Mouse (Mus musculus): Measurements from ENCODE around the gene Notch2. TPM values are rescaled to one million over a fixed set of nuclear protein-coding genes. Genes with fewer than 3 reads are reported as not detected.

Notch2 gene
- polyA plus RNA-seq, 1 experiment from 2014 or later: 10.8 TPM

DNA sequence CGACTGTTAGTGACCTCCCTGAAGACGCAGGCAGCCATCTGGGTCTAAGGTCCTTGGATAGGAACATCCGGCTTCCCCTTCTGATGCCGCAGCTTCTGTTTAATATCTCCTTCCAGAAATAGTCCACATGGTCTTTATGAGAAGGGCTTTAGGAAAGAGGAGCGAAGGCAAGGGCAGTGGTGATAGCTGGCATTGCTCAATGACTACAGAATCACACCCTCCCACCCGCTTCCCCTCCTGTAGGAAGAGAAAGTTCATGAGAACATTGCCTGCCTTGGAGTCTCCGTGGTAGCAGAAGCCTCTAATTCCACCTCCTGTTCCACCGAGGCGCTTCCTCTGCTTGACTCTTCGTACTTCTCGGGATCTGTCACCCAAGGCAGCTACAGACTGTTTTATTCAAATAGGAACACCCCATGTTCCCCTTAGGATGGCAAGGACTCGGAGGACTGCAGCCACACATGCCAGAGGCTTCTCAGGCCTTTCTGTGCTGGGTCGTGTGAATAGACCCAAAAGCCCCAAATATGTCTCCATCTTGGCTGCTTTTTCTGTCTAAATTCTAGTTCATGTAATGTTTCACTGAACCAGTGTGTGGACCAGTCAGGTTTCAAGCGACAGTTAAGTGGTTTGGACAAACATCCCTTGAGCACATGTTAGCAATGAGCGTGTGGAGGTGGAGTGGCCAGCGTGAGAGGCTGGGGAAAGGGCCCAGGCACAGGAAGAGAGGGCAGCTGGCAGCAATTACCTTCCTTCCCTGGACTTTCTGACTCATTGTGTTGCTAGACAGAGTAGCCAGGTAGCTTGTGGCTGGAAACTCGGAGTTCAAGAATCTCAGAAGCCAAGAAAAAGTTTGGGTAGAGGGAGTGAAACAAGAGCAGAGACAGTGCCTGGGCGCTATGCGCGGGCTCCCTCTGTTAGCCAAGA, 42.7 kb downstream of the Notch2 start:
- Histone ChIP-seq H3K36me3 (ENCODE audit: control insufficient read depth, insufficient read depth, low read length) (no peaks in the 10 kb centered on the region), H3K4me3 (replicated peaks; ENCODE audit: low read depth, low read length) (no peak overlapping the region), H3K9me3 (ENCODE audit: control insufficient read depth, low read length) (no peaks in the 10 kb centered on the region), H3K27ac (replicated peaks; ENCODE audit: low read depth, low read length) (no peak overlapping the region), H3K27me3 (ENCODE audit: control insufficient read depth, insufficient read depth, low read length) (no peaks in the 10 kb centered on the region), H3K4me2 (ENCODE audit: low read length) (no peak overlapping the region), H3K9ac (replicated peaks; ENCODE audit: low read length) (no peak overlapping the region), H3K4me1 (ENCODE audit: control insufficient read depth, insufficient read depth, low read length) (peaks cover 4% of the 10 kb centered on the region; the same call in 1 of the 2 replicates)
- ATAC-seq (ENCODE audit: low FRiP score, low TSS enrichment) (no peak), DNase-seq (no peak)
- WGBS: 92% methylated on average over 20 of the region's 20 CpGs

DNA sequence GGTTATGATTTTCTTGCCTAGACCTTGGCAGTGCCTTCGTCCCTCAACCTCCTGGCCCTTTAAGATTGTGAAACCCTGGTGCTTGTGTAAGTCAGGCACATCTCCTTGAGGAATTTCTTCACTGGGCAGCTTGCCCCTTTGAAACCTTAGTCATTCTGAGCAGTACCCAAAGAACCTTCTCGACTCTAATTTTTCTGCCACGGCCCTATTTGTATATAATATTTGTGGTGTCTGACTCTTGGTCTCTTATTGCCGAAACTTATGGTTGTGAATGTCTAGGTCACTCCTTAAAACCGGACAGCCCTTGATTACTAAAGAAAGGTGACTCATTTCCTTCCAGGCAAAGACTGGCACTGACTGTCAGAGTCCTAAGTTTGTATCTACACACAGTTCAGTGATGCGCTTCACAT, 43.6 kb downstream of the Notch2 start:
- H3K9me3 ChIP-seq (ENCODE audit: control insufficient read depth, low read length): no peaks in the 10 kb centered on the region
- no peak overlapping the region for H3K9ac ChIP-seq (replicated peaks; ENCODE audit: low read length)
- H3K4me3 ChIP-seq (replicated peaks; ENCODE audit: low read depth, low read length): no peak overlapping the region
- peaks cover 11% of the 10 kb centered on the region; the same call in 1 of the 2 replicates for H3K4me1 ChIP-seq (ENCODE audit: control insufficient read depth, insufficient read depth, low read length)
- H3K27ac ChIP-seq (replicated peaks; ENCODE audit: low read depth, low read length): no peak overlapping the region
- DNase-seq (no peak), ATAC-seq (ENCODE audit: low FRiP score, low TSS enrichment) (no peak)
- 92% methylated on average over 6 of the region's 6 CpGs for whole genome bisulfite sequencing
- no peaks in the 10 kb centered on the region for H3K36me3 ChIP-seq (ENCODE audit: control insufficient read depth, insufficient read depth, low read length)
- no peaks in the 10 kb centered on the region for H3K27me3 ChIP-seq (ENCODE audit: control insufficient read depth, insufficient read depth, low read length)
- H3K4me2 ChIP-seq (ENCODE audit: low read length): no peak overlapping the region

DNA sequence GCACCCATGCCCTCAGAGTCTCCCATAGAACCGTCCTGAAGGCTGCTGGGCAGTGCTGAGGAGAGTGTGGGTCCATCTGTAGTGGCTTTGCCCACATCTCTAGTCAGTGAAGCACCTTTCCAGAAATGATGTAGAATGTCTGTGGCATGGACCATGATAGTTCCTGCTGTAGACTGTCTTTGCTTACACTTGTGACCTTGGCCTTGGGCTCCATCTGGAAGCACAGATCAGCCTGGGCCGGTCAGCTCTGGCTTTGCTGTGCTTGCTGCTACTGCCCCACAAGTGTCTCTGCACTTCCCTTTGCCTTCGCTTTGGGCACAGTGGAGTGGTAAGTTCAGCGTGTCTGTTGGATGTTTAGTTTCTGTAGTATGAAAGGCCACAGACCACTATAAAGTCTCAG, 45.7 kb downstream of the Notch2 start:
- Histone ChIP-seq H3K4me1 (ENCODE audit: control insufficient read depth, insufficient read depth, low read length) (peaks cover 32% of the 10 kb centered on the region), H3K27ac (replicated peaks; ENCODE audit: low read depth, low read length) (no peak overlapping the region), H3K9me3 (ENCODE audit: control insufficient read depth, low read length) (no peaks in the 10 kb centered on the region), H3K4me3 (replicated peaks; ENCODE audit: low read depth, low read length) (no peak overlapping the region), H3K27me3 (ENCODE audit: control insufficient read depth, insufficient read depth, low read length) (no peaks in the 10 kb centered on the region), H3K36me3 (ENCODE audit: control insufficient read depth, insufficient read depth, low read length) (no peaks in the 10 kb centered on the region), H3K4me2 (ENCODE audit: low read length) (no peak overlapping the region), H3K9ac (replicated peaks; ENCODE audit: low read length) (no peak overlapping the region)
- DNase-seq: no peak
- WGBS: 98% methylated on average over 4 of the region's 4 CpGs
- no peak for ATAC-seq (ENCODE audit: low FRiP score, low TSS enrichment)

DNA sequence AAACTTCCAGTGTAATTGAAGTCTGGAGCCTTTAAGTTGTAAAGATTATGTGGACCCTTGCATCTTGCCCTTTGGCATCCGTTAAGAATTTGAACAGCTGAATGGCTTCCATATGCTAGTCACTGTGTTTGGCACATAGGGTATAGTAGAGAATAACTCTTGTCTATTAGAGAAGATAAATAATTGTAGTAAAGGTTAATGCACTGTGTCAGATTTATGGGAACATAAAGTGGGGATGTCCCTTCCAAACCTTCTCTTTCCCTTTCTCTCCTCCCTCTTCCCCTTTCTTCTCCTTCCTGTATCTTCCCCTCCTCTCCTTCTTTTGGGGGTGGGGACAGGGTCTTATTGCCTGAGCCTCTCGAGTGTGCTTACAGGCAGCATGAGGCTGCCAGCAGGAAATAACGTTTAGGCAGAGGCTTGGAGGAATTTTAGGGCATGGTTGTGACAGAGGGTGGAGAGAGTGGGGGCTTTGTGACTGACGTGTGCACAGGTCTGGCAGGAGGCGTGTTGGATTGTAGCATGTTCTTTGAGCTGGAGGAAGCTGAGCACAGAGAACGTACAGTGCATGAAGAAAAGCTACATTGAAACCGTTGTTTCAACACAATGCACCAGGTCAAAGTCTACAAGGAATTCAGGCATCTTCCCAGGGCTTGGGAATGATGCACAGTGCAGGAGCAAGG, 47.8 kb downstream of the Notch2 start:
- Histone ChIP-seq H3K9me3 (ENCODE audit: control insufficient read depth, low read length) (no peaks in the 10 kb centered on the region), H3K4me1 (ENCODE audit: control insufficient read depth, insufficient read depth, low read length) (peaks cover 35% of the 10 kb centered on the region), H3K27me3 (ENCODE audit: control insufficient read depth, insufficient read depth, low read length) (no peaks in the 10 kb centered on the region), H3K4me3 (replicated peaks; ENCODE audit: low read depth, low read length) (no peak overlapping the region), H3K27ac (replicated peaks; ENCODE audit: low read depth, low read length) (peak overlapping the region; percentile 10; the same call in 1 of the 2 replicates), H3K9ac (replicated peaks; ENCODE audit: low read length) (no peak overlapping the region), H3K4me2 (ENCODE audit: low read length) (no peak overlapping the region), H3K36me3 (ENCODE audit: control insufficient read depth, insufficient read depth, low read length) (no peaks in the 10 kb centered on the region)
- DNase-seq (no peak), ATAC-seq (ENCODE audit: low FRiP score, low TSS enrichment) (no peak)
- 42% methylated on average over 7 of the region's 7 CpGs for WGBS

DNA sequence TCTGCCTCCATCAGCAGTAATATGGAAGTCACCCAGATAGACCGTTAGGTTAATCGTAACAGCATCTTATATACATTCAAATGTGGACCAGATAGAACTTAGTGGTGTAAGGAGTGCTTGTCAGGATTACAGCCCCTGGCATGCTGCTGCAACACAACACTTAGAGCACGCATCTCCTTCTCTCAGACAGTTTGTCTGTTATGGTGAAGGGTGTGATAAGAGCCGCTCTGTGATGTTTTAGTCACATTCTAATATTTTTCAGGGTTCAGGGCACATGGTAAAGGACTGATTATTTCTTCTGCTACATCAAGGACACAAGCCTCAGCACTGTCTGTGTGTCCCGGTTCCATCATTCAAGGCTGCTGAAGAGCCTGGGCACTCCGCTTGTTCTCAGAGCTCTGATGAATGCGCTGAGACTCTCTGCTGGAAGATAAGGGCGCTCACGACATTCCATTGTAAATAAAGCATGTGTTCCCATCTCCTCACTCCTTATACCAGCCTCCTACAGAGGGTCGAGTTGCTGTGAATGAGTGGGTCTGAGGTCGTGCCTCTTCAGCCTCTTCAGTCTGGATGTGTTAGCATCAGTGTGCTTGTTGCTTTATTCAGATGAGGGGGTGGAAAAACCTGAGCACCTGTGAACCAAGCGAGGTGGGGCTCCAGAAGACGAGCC, 48.5 kb downstream of the Notch2 start:
- no peak for ATAC-seq (ENCODE audit: low FRiP score, low TSS enrichment)

DNA sequence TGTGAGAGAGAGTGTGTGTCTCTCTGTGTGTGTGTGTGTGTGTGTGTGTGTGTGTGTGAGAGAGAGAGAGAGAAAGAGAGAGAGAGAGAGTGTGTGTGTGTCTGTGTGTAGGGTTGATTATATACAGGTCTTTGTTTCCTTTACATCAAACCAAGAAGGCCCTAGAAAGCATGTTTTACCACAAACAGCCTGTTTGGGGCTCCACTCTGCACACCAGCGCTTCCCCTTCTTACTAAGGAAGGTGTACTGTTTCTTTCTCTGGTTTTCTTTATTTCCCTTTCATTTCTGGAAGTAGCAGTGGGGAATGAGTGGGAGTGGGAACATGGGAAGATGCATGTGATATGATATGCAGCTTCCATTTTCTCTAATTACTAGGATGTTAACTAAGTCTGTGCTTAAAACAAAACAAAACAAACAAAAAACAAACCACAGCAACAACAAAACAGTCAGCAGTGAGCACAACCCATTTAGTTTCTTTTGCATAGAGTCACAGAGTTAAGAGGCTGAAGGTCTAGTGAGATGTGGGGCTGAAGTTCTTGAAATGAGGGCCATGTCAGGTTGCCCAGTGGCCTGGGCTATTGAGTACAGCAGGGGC, 49.4 kb downstream of the Notch2 start:
- peaks cover 35% of the 10 kb centered on the region for H3K4me1 ChIP-seq (ENCODE audit: control insufficient read depth, insufficient read depth, low read length)

More for the DNA sequence above, 48.5 kb downstream of the Notch2 start:
- Histone ChIP-seq H3K4me1 (ENCODE audit: control insufficient read depth, insufficient read depth, low read length) (peaks cover 35% of the 10 kb centered on the region), H3K36me3 (ENCODE audit: control insufficient read depth, insufficient read depth, low read length) (no peaks in the 10 kb centered on the region), H3K27me3 (ENCODE audit: control insufficient read depth, insufficient read depth, low read length) (no peaks in the 10 kb centered on the region), H3K27ac (replicated peaks; ENCODE audit: low read depth, low read length) (peak overlapping the region; percentile 27), H3K4me2 (ENCODE audit: low read length) (no peak overlapping the region), H3K9ac (replicated peaks; ENCODE audit: low read length) (no peak overlapping the region), H3K4me3 (replicated peaks; ENCODE audit: low read depth, low read length) (no peak overlapping the region), H3K9me3 (ENCODE audit: control insufficient read depth, low read length) (no peaks in the 10 kb centered on the region)
- no peak for DNase-seq
- 46% methylated on average over 13 of the region's 13 CpGs for WGBS

DNA sequence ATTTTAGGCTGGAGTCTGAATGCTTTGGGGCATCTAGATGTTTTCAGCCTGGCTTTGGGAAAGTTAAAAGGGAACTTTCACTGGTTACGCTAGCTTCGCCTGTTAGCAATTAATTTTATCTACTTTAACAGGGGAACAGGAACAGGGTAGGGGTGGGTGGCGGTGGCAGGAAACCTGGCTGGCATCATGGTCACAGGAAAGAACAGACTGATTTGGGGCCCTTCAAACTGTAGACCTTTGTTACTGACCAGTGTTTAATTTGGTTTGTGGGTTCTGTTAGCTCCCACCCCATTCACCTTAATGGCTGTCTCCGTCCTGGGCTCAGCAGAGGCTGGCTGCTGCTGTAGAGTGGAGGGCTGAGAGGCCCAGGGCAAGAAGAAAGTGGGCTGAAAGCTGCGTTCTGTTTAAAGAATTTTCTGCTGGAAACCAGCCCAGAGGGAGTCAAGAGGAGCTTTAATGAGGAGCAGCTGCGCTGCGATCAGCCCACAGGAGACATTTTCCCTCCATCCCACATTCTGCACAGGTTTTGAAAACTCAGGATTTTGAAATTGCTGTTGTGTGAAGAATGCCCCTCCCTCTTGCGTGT, 50.0 kb downstream of the Notch2 start:
- 31% methylated on average over 8 of the region's 8 CpGs for WGBS
- ATAC-seq (ENCODE audit: low FRiP score, low TSS enrichment) (peak; percentile 68), DNase-seq (peak; percentile 81)
- peak overlapping the region; percentile 23; the same call in 1 of the 2 replicates for H3K4me2 ChIP-seq (ENCODE audit: low read length)
- no peaks in the 10 kb centered on the region for H3K27me3 ChIP-seq (ENCODE audit: control insufficient read depth, insufficient read depth, low read length)
- H3K9ac ChIP-seq (replicated peaks; ENCODE audit: low read length): no peak overlapping the region
- H3K4me3 ChIP-seq (replicated peaks; ENCODE audit: low read depth, low read length): no peak overlapping the region
- no peaks in the 10 kb centered on the region for H3K9me3 ChIP-seq (ENCODE audit: control insufficient read depth, low read length)
- peak overlapping the region; percentile 77 for H3K27ac ChIP-seq (replicated peaks; ENCODE audit: low read depth, low read length)
- peaks cover 35% of the 10 kb centered on the region for H3K4me1 ChIP-seq (ENCODE audit: control insufficient read depth, insufficient read depth, low read length)
- no peaks in the 10 kb centered on the region for H3K36me3 ChIP-seq (ENCODE audit: control insufficient read depth, insufficient read depth, low read length)

More for the DNA sequence above, 49.4 kb downstream of the Notch2 start:
- H3K4me3 ChIP-seq (replicated peaks; ENCODE audit: low read depth, low read length): no peak overlapping the region
- no peak for ATAC-seq (ENCODE audit: low FRiP score, low TSS enrichment)
- WGBS: 71% methylated on average over 1 of the region's 1 CpGs
- no peak overlapping the region for H3K4me2 ChIP-seq (ENCODE audit: low read length)
- H3K27me3 ChIP-seq (ENCODE audit: control insufficient read depth, insufficient read depth, low read length): no peaks in the 10 kb centered on the region
- H3K9ac ChIP-seq (replicated peaks; ENCODE audit: low read length): no peak overlapping the region
- H3K9me3 ChIP-seq (ENCODE audit: control insufficient read depth, low read length): no peaks in the 10 kb centered on the region
- peak; percentile 41 for DNase-seq
- H3K36me3 ChIP-seq (ENCODE audit: control insufficient read depth, insufficient read depth, low read length): no peaks in the 10 kb centered on the region
- peak overlapping the region; percentile 77 for H3K27ac ChIP-seq (replicated peaks; ENCODE audit: low read depth, low read length)

DNA sequence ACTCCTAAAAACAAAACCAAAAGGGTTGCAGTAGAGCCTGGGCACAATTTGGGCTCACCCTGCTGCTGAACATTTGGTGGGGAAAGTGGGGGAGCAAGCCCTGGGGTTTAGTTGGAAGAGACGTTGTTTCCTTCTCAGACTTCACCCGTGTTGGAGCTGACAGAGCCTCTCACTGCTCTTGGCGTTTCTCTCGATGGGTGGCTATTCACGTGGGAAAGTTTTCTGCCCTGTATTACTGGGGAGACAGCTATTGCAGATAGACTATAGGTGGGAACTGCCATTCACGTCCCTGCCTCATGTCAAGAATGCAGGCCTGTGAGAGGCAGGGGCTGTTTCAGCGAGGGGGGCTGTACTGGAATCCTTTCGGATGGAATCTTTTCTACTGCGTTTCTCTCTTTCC, 50.5 kb downstream of the Notch2 start:
- WGBS: 13% methylated on average over 9 of the region's 9 CpGs
- H3K36me3 ChIP-seq (ENCODE audit: control insufficient read depth, insufficient read depth, low read length): no peaks in the 10 kb centered on the region
- H3K4me1 ChIP-seq (ENCODE audit: control insufficient read depth, insufficient read depth, low read length): peaks cover 35% of the 10 kb centered on the region
- ATAC-seq (ENCODE audit: low FRiP score, low TSS enrichment): peak; percentile 38; the same call in 1 of the 2 replicates
- H3K9ac ChIP-seq (replicated peaks; ENCODE audit: low read length): no peak overlapping the region
- no peak overlapping the region for H3K4me3 ChIP-seq (replicated peaks; ENCODE audit: low read depth, low read length)
- DNase-seq: peak; percentile 46
- H3K27me3 ChIP-seq (ENCODE audit: control insufficient read depth, insufficient read depth, low read length): no peaks in the 10 kb centered on the region
- H3K4me2 ChIP-seq (ENCODE audit: low read length): peak overlapping the region; percentile 23; the same call in 1 of the 2 replicates
- H3K27ac ChIP-seq (replicated peaks; ENCODE audit: low read depth, low read length): peak overlapping the region; percentile 77
- H3K9me3 ChIP-seq (ENCODE audit: control insufficient read depth, low read length): no peaks in the 10 kb centered on the region

All from midbrain, embryonic 14.5 days (tissue).